Mouse (Mus musculus) 416B (cell line): ENCODE measurements around the gene Wwc2.
A peak's percentile ranks its signal among the peaks of the same experiment; 100 is the strongest.

Experiments used
- DNase-seq: peaks from one replicate; pipeline ENCODE4 v3.0.0; 2011; ENCODE audit warnings: low read depth

The Wwc2 gene

GRCm38 (mm10) chr8:47989655-47990385 is 904 bp downstream of the Wwc2 start:
- no peak for DNase-seq

- peak; percentile 24 for DNase-seq
Measured at GRCm38 (mm10) chr8:47989211-47989610, 1.5 kb downstream of the Wwc2 start.

GRCm38 (mm10) chr8:47988111-47988510 is 2.6 kb downstream of the Wwc2 start:
- DNase-seq: no peak

DNA sequence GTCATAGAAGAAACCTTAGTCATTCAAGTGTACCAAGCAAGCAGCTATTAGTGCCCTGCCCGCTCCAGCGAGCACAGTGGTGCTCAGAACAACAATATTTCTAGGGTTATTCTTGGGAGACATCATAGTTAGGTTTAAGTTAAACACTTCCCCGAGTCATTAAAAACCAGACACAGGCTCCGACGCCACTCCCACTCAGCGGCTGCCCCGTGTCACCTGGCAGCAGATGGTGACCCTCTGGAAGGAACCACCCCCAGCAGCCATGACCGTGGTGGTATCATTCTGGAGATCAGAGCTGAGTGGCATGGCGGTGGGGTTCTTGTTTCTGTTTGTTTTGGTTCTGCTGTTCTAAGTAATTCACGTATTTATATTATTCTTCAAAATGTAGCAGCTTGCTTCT is 5.1 kb downstream of the Wwc2 start:
- DNase-seq: no peak

GRCm38 (mm10) chr8:47985243-47985642 is 5.5 kb downstream of the Wwc2 start:
- DNase-seq: no peak

DNA sequence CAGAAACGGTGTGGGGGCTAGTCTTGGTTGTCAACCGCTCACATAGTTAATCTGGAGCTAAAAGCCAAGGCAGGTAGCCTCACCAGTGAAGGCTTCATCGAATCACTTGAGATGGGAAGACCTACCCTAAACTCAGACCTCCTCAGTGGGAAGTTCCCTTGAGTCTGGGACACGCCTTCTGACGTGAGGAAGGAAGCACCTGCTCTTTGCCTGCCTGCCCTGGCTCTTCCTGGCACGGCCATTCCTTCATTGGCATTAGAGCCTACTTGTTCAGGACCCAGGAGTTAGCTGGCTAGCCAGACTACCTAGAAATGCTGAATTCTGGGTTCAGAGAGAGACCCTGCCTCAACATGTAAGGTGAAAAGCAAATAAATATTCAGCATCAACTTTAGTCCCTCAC is 9.6 kb downstream of the Wwc2 start:
- no peak for DNase-seq

DNA sequence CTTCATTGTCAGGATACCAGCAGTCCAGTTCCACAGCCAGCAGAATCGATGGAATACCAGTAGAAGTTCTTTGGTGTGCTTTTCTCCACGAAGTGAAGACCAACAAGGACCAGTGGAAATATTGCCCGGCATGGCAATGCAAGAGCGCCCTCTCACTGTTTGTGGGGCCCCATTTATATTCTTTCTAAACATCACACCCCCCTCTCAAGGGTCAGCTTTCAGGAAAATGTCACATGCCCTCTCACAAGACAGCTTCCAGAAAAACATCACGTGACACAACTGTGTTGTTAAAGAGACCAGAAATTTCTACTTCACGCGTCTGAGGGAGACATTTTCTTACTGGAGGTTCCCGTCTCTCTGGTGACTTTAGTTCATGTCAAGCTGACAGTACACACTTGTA is 10.8 kb downstream of the Wwc2 start:
- no peak for DNase-seq

GRCm38 (mm10) chr8:47978755-47979154 is 12.0 kb downstream of the Wwc2 start:
- DNase-seq: peak; percentile 32

GRCm38 (mm10) chr8:47974963-47975314 is 15.8 kb downstream of the Wwc2 start:
- no peak for DNase-seq

- DNase-seq: no peak
Measured at GRCm38 (mm10) chr8:47974138-47974962, 16.4 kb downstream of the Wwc2 start.

GRCm38 (mm10) chr8:47971121-47971520 is 19.6 kb downstream of the Wwc2 start:
- no peak for DNase-seq

GRCm38 (mm10) chr8:47970576-47970975 is 20.1 kb downstream of the Wwc2 start:
- no peak for DNase-seq

GRCm38 (mm10) chr8:47967045-47967920 is 23.4 kb downstream of the Wwc2 start:
- no peak for DNase-seq

DNA sequence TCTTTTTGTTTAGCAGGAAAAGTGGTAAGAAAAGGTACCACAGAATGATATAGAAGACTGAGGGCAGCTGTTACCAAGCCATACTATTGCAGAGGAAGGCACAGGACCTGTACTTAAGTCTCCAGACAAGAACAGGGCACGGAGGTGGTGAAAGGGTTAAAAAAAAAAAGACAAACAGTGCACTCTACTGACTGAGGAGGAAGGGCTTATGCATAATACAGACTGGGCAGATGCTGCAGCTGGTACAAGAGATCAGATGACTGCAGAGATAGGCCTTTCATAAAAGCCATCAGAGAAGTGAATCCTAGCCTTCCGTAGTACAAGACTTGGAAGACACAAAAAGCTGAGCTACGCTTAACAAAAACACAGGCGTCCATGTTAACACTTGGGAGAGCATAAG is 28.2 kb downstream of the Wwc2 start:
- DNase-seq: peak; percentile 32

- peak; percentile 76 for DNase-seq
Measured at GRCm38 (mm10) chr8:47962005-47962404, 28.7 kb downstream of the Wwc2 start.

GRCm38 (mm10) chr8:47957560-47957959 is 33.2 kb downstream of the Wwc2 start:
- no peak for DNase-seq

- DNase-seq: peak; percentile 47
Measured at GRCm38 (mm10) chr8:47951380-47951932, 39.3 kb downstream of the Wwc2 start.

DNA sequence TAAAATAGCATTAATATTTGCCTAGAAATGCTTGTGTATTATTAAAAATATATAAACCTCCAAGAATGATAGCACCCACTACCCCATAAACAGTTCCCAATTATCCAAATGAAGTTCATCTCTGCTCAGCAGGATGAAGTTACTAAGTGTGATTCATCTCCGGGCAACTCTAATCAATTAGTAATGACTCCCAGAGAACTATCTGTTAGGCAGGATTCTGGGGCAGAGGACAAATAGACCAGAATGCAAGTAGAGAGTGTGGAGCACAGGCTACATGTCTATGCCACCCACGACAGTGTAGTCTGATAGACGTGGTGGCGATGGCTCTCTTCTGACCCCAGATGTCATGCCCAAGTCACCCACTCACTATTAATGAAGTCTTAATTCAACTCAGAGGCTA is 41.9 kb downstream of the Wwc2 start:
- DNase-seq: no peak

- DNase-seq: peak; percentile 94
Measured at GRCm38 (mm10) chr8:47947672-47948618, 42.8 kb downstream of the Wwc2 start.

- peak; percentile 24 for DNase-seq
Measured at GRCm38 (mm10) chr8:47943049-47943448, 47.7 kb downstream of the Wwc2 start.

GRCm38 (mm10) chr8:47941028-47941427 is 49.7 kb downstream of the Wwc2 start:
- DNase-seq: peak; percentile 58
